ENCODE assay signal across 8 mouse cellular contexts in the genomic region with DNA sequence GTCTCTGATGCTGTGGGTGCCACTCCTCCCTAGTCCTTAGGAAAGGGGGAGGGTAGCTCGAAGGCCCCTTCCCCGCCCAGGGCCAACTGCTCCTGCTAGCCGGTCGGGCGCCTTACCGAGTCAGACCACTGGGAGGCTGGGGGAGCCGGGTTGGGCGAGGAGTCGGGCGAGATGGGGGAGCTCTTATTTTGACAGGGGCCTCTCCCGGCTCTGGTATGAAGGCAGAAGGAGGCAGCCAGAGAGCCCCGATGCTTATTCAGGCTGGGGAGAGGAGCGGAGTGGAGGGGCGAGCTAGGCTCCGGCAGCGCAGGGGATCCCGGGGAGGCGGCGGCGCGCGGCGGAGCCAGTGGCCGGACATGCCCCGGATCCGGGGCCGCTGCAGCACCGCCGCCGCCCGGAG. TPM values are rescaled to one million over a fixed set of nuclear protein-coding genes. Genes with fewer than 3 reads are reported as not detected.
DNase-seq lines count a peak whose midpoint lies in the region; ATAC-seq lines count a peak whose summit lies in the region.

A gene (plus strand): TSS at position 274 of the 400 bp plus-strand sequence.

- peaks cover 66% of the 10 kb centered on the region for H3K4me1 ChIP-seq in hindbrain, embryonic 13.5 days (replicated peaks)

- H3K27ac ChIP-seq in hindbrain, embryonic 13.5 days = peak within 1 kb of the TSS; percentile 98

- H3K36me3 ChIP-seq in hindbrain, embryonic 13.5 days = no peaks in the 10 kb centered on the region

- peak; percentile 96 for DNase-seq in Muller cell, postnatal 12 days (ENCODE audit: inconsistent ontology term)
- DNase-seq in cerebellum, adult 9-10 months = peak; percentile 94
- DNase-seq in frontal cortex, postnatal 25 days (ENCODE audit: low spot score in 2 of 2) = peak; percentile 82 to 87
- DNase-seq in layer of hippocampus, postnatal 36 days = peak; percentile 92 to 93
- DNase-seq in lung, postnatal 25 days (ENCODE audit: low spot score) = peak; percentile 96
- peak; percentile 81 for DNase-seq in retina, adult 2 months (ENCODE audit: low read depth, low spot score)
- peak; percentile 93 for DNase-seq in thymus, postnatal 25 days

- peak within 1 kb of the TSS; percentile 90 for H3K4me3 ChIP-seq in hindbrain, embryonic 13.5 days

- H3K4me2 ChIP-seq in hindbrain, embryonic 13.5 days = peak within 1 kb of the TSS; percentile 99

- H3K27me3 ChIP-seq in hindbrain, embryonic 13.5 days = no peaks in the 10 kb centered on the region

- ATAC-seq in hindbrain, embryonic 13.5 days (ENCODE audit: low FRiP score) = peak; percentile 65

- WGBS in hindbrain, embryonic 13.5 days = under 1% methylated on average over 24 of the region's 31 CpGs

- H3K9me3 ChIP-seq in hindbrain, embryonic 13.5 days = no peaks in the 10 kb centered on the region

- H3K9ac ChIP-seq in hindbrain, embryonic 13.5 days = peak within 1 kb of the TSS; percentile 98

RNA-seq across cellular contexts. Expression of the gene that starts here (rescaled TPM):
- polyA plus RNA-seq in hindbrain, embryonic 13.5 days (2015; fragmentation: Nextera tagmentation; extraction: Ambion mirVana) = 8.6 TPM in 2 replicates
- total RNA-seq in layer of hippocampus, postnatal 36 days (2021) = 10 to 100 TPM; 70.9 to 75.7 TPM

Comparison
In these comparisons a context has a peak if more than half of its experiments do, and no peak if none do; other contexts are left out.
1. Peak in every context shown above with its lines: DNase-seq, ATAC-seq, H3K4me3 ChIP-seq and H3K27ac ChIP-seq.